23 mouse cellular contexts compared by ENCODE assay signal in the genomic region with DNA sequence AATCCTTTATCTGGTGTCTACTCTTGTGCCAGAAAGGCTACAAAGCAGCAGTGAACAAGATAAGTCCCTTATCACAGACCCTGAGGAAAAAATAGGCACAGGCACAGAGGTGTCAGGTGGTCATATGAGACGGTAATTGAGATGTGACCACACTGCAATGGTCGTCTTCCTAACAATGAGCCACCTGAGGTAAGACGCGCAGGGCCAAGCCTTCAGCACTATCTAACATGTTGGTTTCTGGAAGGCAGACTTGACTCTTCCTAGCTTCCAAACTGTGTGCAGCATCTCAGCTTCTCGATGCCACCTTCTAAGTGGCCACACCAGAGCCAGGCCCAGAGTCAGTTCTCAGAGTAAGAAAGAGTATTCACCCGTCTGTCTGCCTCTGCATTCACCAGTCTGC.
DNase-seq lines count a peak whose midpoint lies in the region; ATAC-seq and TF ChIP-seq lines count a peak whose summit lies in the region.
"Had no signal": no experiment of that assay in that cellular context is flagged by ENCODE, and none has a peak within 500 bp of the region (broad histone marks: within the 10 kb centered on the region; RNA-seq: fewer than 3 reads in every experiment).

No protein-coding gene starts in this region.

- TF ChIP-seq EP300 in MEL (IDR thresholded peaks at IDR 0.05; ENCODE audit: low read depth in 1 of 2, low read length in 2 of 2) = no peak

- no peaks in the 10 kb centered on the region for H3K36me3 ChIP-seq in heart, embryonic 11.5 days (ENCODE audit: control insufficient read depth, insufficient read depth, low read length)
- H3K36me3 ChIP-seq in heart, embryonic 12.5 days = peaks cover 7% of the 10 kb centered on the region; the same call in 1 of the 2 replicates
- no peaks in the 10 kb centered on the region for H3K36me3 ChIP-seq in MEL (ENCODE audit: control insufficient read depth in 1 of 2, insufficient read depth in 2 of 2, low read length in 2 of 2)

- H3K27ac ChIP-seq in heart, embryonic 11.5 days (ENCODE audit: low read depth, low read length) = no peak overlapping the region
- 0 out of 2 replicates have a peak overlapping the region, but pooled peaks have one; percentile 2 for H3K27ac ChIP-seq in heart, embryonic 12.5 days (ENCODE audit: poor library complexity, severe bottlenecking)
- no peak overlapping the region for H3K27ac ChIP-seq in MEL (ENCODE audit: control insufficient read depth, low read depth, low read length)
- H3K27ac ChIP-seq: forebrain, embryonic 10.5 days; forebrain, embryonic 13.5 days; heart, adult 2 months; hindbrain, embryonic 14.5 days; hindbrain, postnatal 0 days had no signal

- H3K4me2 ChIP-seq in heart, embryonic 11.5 days = no peak overlapping the region
- no peak overlapping the region for H3K4me2 ChIP-seq in heart, embryonic 12.5 days
- H3K4me2 ChIP-seq: forebrain, embryonic 13.5 days; hindbrain, embryonic 14.5 days had no signal

- no peak for TF ChIP-seq CTCF in MEL (IDR thresholded peaks at IDR 0.05 in 2 of 3, conservative IDR thresholded peaks at IDR 0.05 in 1 of 3; ENCODE audit: control insufficient read depth in 1 of 3, insufficient read depth in 1 of 3, low read depth in 2 of 3, low read length in 3 of 3, poor library complexity in 1 of 3, severe bottlenecking in 1 of 3)

- no peak for TF ChIP-seq RAD21 in MEL (IDR thresholded peaks at IDR 0.05; ENCODE audit: low read depth, low read length)

- intact Hi-C loops in heart, postnatal 14 days (cut with DNase I) = no loop called here

- no peaks in the 10 kb centered on the region for H3K79me2 ChIP-seq in MEL (ENCODE audit: control insufficient read depth, insufficient read depth, low read length, poor library complexity)

- no peaks in the 10 kb centered on the region for H3K9me3 ChIP-seq in heart, embryonic 11.5 days (replicated peaks; ENCODE audit: control insufficient read depth, low read length)
- H3K9me3 ChIP-seq in heart, embryonic 12.5 days (replicated peaks) = no peaks in the 10 kb centered on the region
- H3K9me3 ChIP-seq in MEL (replicated peaks; ENCODE audit: insufficient read depth, low read length) = no peaks in the 10 kb centered on the region
- H3K9me3 ChIP-seq: forebrain, embryonic 10.5 days; forebrain, embryonic 13.5 days had no signal

- no peak overlapping the region for H3K9ac ChIP-seq in heart, embryonic 11.5 days (ENCODE audit: low read depth, low read length)
- H3K9ac ChIP-seq in heart, embryonic 12.5 days = no peak overlapping the region
- no peak overlapping the region for H3K9ac ChIP-seq in MEL (ENCODE audit: control insufficient read depth, low read depth, low read length, poor library complexity, severe bottlenecking)
- H3K9ac ChIP-seq: forebrain, embryonic 13.5 days; hindbrain, embryonic 14.5 days had no signal

- peak; percentile 91 for DNase-seq in heart, adult 11 months
- no peak for DNase-seq in heart, postnatal 14 days
- peak; percentile 2 for DNase-seq in MEL (ENCODE audit: low read depth, low spot score)
- DNase-seq in spleen, postnatal 14 days (ENCODE audit: low spot score in 2 of 2) = no peak
- DNase-seq: adrenal gland, postnatal 10 days; adrenal gland, postnatal 36 days; cerebellum, adult 18-20 months; cerebellum, adult 9-10 months; cerebellum, postnatal 14 days; gastrocnemius, postnatal 10 days; gastrocnemius, postnatal 36 days; kidney, adult 11 months; kidney, adult 8-10 months had no signal

- TF ChIP-seq POLR2A in MEL (IDR thresholded peaks at IDR 0.05; ENCODE audit: control insufficient read depth in 1 of 2, insufficient read depth in 1 of 2, low read depth in 1 of 2, low read length in 2 of 2, poor library complexity in 1 of 2) = no peak

- H3K4me3 ChIP-seq in heart, embryonic 11.5 days (ENCODE audit: low read depth, low read length) = no peak overlapping the region
- no peak overlapping the region for H3K4me3 ChIP-seq in heart, embryonic 12.5 days
- no peak overlapping the region for H3K4me3 ChIP-seq in MEL (ENCODE audit: control insufficient read depth in 1 of 2, insufficient read depth in 1 of 2, low read depth in 2 of 2, low read length in 2 of 2)
- H3K4me3 ChIP-seq: forebrain, embryonic 10.5 days; forebrain, embryonic 13.5 days; heart, adult 2 months had no signal

- WGBS in heart, embryonic 11.5 days (ENCODE audit: insufficient replicate concordance) = 50% methylated on average over 6 of the region's 6 CpGs
- WGBS in heart, embryonic 12.5 days = 50% methylated on average over 6 of the region's 6 CpGs

- no peaks in the 10 kb centered on the region for H3K27me3 ChIP-seq in heart, embryonic 11.5 days (ENCODE audit: control insufficient read depth, insufficient read depth, low read length)
- H3K27me3 ChIP-seq in heart, embryonic 12.5 days (replicated peaks) = no peaks in the 10 kb centered on the region
- H3K27me3 ChIP-seq in MEL (ENCODE audit: control insufficient read depth in 1 of 2, insufficient read depth in 2 of 2, low read length in 2 of 2) = no peaks in the 10 kb centered on the region
- H3K27me3 ChIP-seq: forebrain, embryonic 13.5 days; Patski had no signal

- peaks cover 13% of the 10 kb centered on the region; the same call in 1 of the 2 replicates for H3K4me1 ChIP-seq in heart, embryonic 11.5 days (ENCODE audit: control insufficient read depth, insufficient read depth, low read length)
- peaks cover 34% of the 10 kb centered on the region for H3K4me1 ChIP-seq in heart, embryonic 12.5 days (replicated peaks)
- H3K4me1 ChIP-seq in MEL (ENCODE audit: control insufficient read depth in 1 of 2, insufficient read depth in 2 of 2, low read length in 2 of 2) = no peaks in the 10 kb centered on the region

- no peak for ATAC-seq in heart, embryonic 11.5 days (replicated peaks; ENCODE audit: insufficient number of reproducible peaks, low FRiP score, low TSS enrichment)
- ATAC-seq in heart, embryonic 12.5 days (ENCODE audit: insufficient number of reproducible peaks, low FRiP score) = no peak
- ATAC-seq: forebrain, embryonic 13.5 days; forebrain, embryonic 16.5 days; hindbrain, postnatal 0 days; inflammation-experienced regulatory T-cells, adult 6 months; Patski had no signal

TF ChIP-seq in MEL, 35 proteins besides CTCF, POLR2A, EP300 and RAD21:
- TF ChIP-seq GATA1 (IDR thresholded peaks at IDR 0.05; ENCODE audit: low read depth, low read length) (peak; percentile 34; the same call in 1 of the 2 replicates), CHD2 (IDR thresholded peaks at IDR 0.05; ENCODE audit: low read length) (no peak), TCF12 (IDR thresholded peaks at IDR 0.05; ENCODE audit: low read depth, low read length) (peak; percentile 27; the same call in 1 of the 2 replicates), ZKSCAN1 (IDR thresholded peaks at IDR 0.05; ENCODE audit: low read depth, low read length) (no peak), CHD1 (IDR thresholded peaks at IDR 0.05; ENCODE audit: low read depth, low read length) (no peak)

Comparison
In these comparisons a context has a peak if more than half of its experiments do, and no peak if none do; other contexts are left out.
1. DNase-seq: peak in heart, adult 11 months (single experiment) and MEL (single experiment); none in heart, postnatal 14 days (0 of 2) and spleen, postnatal 14 days (0 of 2).